Mouse (Mus musculus): ENCODE data around the gene Nop53. TPM values are rescaled to one million over a fixed set of nuclear protein-coding genes. Genes with fewer than 3 reads are reported as not detected.
"Not testable (repeated sequence)": the region's sequence is repeated elsewhere in the genome, so short reads cannot be mapped to it uniquely, and the experiment has no call there.

Nop53 gene
- polyA plus RNA-seq, 1 experiment: 102 TPM

DNA sequence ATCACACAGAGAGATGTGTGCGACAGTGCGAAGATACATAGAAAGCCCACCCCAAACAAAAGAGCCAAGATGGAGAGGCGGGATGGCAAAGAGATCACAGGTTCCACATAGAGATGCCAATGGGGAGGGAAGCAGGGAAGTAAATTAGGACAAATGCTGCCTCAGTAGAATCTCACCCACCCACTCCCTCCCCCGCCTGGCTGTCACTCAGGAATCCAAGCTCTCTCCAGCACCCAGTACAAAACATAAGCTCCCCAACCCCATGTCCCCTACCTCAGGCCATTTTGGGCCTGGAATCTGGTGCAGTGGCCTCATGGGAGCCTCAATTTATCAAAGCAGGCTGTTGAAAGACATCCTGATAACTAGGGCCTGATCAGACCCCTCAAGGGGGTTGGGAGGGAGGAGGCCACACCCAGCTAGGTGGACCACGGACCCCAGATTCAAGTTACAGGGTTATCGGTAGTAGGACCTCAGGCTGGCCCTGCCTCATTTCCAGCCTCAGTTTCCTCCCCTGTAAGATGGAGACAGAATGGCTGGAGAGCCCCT lies 25.2 kb downstream of the Nop53 start:
- no peak for DNase-seq (ENCODE audit: low read depth)

DNA sequence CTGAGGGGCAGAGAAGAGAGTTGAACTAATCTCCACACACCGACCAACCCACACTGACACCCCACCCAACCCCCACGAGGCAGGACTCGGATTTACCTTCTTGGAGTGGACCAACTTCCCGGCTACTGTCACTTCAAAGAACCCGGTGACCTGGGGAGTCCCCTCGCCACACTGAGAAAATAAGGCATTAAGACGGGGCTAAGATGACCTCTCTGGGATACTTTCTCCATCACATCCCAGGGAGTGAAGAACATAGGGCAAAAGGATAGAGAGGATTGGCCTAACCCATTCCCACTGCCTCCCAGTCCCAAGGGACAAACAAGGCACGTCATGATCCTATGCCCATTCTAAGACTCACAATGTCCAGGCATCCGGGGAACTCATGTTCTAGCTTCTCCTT lies 25.9 kb downstream of the Nop53 start:
- DNase-seq (ENCODE audit: low read depth): no peak

DNA sequence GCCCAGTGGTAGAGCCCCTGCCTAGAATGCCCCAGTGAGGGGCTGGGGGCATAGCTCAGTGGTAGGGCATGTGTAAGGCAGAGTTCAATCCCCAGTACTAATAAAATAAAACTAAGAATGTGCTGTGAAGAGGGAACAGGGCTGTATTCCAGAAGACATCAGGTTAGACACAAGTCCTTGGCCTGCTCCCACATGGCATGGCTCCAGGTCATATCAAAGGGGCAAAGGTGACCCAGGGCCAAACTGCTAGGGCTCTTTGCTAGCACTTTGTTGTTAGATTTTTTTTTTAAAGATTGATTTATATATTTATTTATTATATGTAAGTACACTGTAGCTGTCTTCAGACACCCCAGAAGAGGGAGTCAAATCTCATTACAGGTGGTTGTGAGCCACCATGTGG lies 27.5 kb downstream of the Nop53 start:
- no peak for DNase-seq (ENCODE audit: low read depth)

DNA sequence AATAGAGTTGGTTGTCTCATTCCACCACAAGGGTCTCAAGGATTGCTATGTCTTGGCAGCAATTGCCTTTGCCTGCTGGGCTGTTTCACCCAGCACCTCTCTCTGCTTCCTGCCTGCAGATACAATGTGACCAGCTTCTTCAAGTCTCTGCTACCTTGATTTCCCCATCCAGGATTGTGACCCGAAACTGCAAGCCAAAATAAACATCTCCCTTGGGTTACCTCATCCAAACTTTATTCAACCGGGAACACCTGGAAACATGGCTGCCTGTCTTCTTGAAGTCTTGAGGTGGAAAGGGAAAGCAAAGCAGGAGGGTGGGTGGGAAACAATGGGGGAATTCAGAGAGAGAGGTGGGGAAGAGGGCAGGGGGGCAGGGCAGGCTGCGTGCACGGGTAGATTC lies 28.9 kb downstream of the Nop53 start:
- no peak for DNase-seq (ENCODE audit: low read depth)

DNA sequence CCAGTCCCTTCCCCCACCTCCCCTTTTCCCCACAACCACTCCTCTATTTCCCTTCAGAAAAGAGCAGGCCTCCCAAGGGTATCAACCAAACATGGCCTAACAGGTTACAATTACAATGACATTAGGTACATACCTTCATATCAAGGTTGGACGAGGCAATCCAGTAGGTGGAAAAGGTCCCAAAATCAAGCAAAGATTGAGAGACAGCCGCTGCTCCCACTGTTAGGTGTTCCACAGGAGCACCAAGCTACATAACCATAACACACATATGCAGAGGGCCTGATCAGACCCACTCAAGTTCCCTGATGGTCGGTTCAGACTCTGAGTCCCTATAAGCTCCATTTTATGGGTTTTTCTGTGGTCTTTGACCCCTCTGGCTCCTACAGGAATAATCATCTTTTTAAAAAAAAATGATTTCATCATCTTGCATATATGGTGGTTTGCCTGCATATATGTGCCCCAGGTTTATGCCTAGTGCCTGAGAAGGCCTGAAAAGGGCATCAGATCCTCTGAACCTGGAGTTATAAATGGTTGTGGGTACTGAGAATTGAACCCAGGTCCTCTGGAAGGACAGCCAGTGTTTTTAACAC lies 29.6 kb downstream of the Nop53 start:
- no peak for DNase-seq (ENCODE audit: low read depth)

DNA sequence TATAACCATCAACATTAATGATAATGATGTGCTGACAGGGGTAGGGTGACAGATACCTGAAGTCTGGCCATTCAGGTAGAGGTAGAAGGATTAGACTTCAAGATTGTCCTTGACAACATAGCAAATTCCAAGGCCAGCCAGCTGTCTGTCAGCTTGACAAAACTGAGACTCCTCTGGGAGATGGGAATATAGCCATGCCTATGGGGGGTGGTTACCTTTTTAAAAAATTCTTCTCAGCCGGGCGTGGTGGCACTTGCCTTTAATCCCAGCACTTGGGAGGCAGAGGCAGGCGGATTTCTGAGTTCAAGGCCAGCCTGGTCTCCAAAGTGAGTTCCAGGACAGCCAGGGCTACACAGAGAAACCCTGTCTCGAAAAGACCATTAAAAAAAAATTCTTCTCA lies 30.2 kb downstream of the Nop53 start:
- DNase-seq (ENCODE audit: low read depth): not testable (repeated sequence)

DNA sequence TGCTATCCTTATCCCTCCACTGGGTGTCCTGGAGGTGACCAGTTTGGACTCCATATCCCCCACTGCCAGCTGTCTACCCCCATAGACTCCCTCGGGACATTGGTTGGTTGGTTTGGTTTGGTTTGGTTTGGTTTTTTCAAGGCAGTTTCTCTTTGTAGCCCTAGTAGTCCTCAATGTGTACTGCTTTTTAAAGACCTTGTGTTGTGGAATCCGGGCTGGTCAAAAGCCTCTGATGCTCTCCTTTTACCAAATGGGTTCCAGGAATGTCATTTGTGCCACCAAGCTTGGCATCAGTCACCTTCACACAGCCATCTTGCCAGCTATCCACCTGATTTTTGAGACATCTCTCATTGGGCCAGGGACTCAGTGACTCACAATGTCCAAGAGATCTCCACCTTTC lies 31.1 kb downstream of the Nop53 start:
- DNase-seq (ENCODE audit: low read depth): no peak

DNA sequence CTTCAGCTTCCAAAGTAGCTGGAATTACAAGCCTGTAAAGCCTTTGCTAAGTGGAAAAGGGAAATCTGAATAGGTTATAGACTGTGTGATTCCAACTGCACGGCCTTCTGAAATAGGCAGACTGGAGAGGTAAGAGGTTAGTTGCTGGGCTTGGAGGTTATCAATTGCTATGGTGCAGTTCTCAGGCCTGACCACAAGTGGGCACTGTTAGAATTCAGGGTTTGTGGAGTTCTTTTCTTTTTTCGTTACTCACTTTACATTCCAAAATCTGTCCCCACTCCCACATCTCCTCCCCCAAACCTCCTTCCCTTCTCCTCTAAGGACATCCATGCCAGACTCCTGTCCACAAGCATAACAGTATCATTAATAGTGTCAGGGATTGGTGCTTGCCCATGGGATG lies 31.6 kb downstream of the Nop53 start:
- no peak for DNase-seq (ENCODE audit: low read depth)

DNA sequence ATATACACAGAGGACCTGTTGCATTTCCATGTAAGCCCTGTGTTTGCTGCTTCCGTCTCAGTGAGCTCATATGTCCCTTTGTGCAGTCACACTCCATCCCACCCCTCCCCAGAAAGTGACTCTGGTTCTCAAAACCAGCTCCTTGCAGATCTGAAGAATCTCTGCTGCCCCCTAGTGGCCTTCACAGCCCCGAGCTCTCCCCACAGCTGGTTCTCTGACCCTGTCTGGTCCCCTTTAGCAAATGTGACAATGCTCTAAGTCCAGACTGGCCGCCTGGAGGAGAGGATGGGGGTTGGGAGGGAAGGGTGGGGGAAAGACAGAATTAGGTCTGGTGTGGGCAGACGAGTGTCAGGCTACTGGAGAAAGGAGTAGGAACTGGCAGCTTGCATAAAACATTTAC lies 33.7 kb downstream of the Nop53 start:
- no peak for DNase-seq (ENCODE audit: low read depth)

DNA sequence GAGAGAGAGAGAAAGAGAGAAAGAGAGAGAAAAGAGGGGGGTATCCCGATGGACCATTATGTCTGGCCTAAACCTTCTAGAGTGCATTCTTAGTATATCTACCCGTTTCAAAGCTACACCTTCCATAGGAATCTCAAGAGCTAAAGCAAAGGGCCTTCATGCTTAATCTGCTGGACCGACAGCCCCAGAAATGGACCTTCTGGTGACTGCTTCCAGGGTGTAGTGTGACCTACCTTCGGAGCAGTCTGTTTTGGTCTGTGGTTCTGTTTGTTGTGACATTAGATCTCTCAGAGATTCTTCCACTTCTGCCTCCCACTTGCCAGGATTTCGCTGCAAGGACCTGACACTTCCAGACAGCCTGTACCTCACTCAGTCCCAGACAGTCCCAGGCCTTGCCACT lies 35.4 kb downstream of the Nop53 start:
- DNase-seq (ENCODE audit: low read depth): no peak

DNA sequence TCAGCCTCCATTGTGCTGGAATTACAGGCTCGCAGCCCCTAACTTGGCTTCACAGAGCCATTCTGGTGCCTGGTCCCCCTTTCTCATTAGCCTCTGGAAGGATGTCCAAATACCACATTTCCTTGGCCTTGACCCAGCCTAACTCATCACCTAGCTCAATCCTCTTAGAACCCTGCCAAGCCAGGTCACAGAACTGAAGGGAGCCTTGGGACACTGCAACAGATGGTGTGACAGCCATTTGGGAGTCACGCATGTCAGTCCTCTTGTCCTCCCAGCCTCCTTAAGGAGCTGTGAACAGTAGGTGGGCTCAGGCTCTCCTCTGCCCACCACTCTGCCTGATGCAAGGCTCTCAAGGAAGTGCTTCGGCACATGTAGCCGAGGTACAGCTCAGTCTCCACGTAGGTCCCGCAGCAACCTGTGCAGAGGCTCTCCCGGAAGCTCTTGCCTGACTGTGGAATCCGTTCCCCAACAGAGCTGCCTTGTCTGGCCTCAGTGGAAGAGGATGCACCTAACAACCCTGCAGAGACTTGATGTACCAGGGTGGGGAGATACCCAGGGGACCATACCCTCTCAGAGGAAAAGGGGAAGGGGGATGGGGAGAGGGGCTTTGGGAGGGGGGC lies 37.8 kb downstream of the Nop53 start:
- DNase-seq (ENCODE audit: low read depth): no peak

DNA sequence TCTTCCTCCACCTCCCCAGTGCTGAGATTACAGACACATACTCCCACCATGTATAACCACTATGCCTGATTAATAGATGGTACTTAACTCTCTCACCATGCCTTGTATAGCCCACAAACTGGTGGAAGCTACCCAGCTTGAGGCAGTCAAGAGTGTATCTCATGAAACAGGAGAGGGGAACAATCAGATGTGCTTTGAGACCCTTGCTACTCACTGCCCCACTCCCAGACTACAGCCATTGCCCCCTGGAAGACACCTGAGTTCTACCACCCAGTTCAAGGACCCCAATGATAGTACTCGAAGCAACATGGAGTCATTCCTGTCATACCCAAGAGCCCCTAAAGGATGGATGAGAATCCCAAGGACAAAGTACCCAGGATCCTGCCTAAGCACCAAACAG lies 39.3 kb downstream of the Nop53 start:
- no peak for DNase-seq (ENCODE audit: low read depth)

DNA sequence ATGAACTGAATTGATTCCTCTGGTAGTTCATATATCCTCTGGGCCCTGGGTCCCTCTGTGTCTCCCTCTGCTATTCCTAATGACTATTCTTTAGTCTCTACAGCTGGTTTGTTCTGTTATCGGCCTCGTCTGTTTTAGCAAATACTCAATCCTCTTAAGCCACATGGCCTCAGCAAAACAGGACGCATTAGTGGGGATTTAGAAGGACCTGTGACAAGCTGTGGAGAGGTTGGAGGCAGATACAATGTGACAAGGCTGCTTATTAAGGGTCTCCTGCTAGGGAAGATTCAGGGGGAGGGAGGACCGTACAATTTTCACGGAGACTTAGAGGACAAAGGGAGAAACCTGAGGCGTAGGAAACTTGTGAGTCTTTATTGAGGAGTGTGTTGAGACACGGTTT lies 40.0 kb downstream of the Nop53 start:
- DNase-seq (ENCODE audit: low read depth): no peak

DNA sequence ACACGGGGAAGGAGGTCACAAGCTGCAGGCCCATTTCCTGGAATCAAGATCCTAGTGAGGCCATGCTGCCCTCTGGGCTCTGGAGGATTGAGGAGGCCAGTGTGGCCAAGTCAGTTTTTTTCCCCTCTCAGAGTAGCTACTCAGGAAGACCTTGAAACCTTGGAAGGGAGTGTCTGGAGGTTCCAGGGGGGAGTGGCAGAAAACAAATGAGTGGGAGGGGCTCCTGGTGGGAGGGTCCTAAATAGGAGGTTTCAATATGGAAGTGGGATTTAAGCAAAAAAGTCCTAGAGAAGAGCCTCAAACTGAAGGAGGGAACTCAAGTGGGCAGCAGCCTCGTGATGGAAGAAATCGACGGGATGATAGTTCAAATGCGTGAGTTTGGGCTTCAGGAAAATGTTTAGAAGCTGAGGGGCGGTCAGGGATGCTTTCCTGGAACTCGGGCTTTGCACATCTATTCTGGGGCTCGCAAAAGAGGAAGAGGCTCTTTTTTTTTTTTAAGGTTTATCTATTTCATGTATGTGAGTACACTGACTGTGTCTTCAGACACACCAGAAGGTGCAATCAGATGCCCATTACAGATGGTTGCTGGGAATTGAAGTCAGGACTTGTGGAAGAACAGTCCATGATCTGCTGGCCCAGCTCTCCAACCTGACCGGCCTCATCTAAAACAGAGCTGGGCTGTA lies 44.4 kb downstream of the Nop53 start:
- no peak for DNase-seq (ENCODE audit: low read depth)

DNA sequence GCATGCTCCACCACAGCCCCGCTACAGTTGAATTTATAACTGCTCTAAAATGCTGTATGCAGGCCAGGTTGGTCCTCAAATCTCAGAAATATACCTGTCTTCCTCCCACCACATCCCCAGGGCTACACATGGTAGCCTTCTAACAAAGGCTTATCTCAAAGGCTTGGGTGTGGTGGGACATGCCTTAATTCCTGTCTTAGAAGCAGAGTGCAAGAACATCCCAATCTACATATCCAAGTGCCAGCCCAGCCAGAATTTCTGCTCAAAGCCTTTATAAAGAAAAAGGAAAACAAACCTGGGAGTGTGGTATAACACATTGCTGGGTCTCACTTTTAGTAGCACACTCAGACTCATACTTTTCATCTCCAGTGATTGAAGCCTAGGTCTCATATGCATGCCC lies 51.6 kb downstream of the Nop53 start:
- no peak for DNase-seq (ENCODE audit: low read depth)

Other genes with a start within 250 kb of the Nop53 start
- gene Obox5, start 195.9 kb downstream of the Nop53 start, polyA plus RNA-seq (2012; rRNA removed): not detected in 2 replicates
- gene Obox6, start 106.4 kb downstream of the Nop53 start, polyA plus RNA-seq (2012; rRNA removed): not detected in 2 replicates
- not detected in 2 replicates for gene Crx, start 66.1 kb downstream of the Nop53 start, polyA plus RNA-seq (2012; rRNA removed)
- not detected in 2 replicates for gene Crxos, start 63.5 kb downstream of the Nop53 start, polyA plus RNA-seq (2012; rRNA removed)
- 363 and 392 TPM in 2 replicates for gene Selenow, start 23.7 kb downstream of the Nop53 start, polyA plus RNA-seq (2012; rRNA removed)
- gene Ehd2, start 21.5 kb upstream of the Nop53 start, polyA plus RNA-seq (2012; rRNA removed): 251 and 304 TPM in 2 replicates
- gene Bicra, start 101.8 kb upstream of the Nop53 start, polyA plus RNA-seq (2012; rRNA removed): 3.7 and 6.6 TPM in 2 replicates
- 0.19 and 0.36 TPM in 2 replicates for gene Zfp541, start 115.7 kb upstream of the Nop53 start, polyA plus RNA-seq (2012; rRNA removed)
- 234 and 275 TPM in 2 replicates for gene Napa, start 152.4 kb upstream of the Nop53 start, polyA plus RNA-seq (2012; rRNA removed)
- gene Kptn, start 173.8 kb upstream of the Nop53 start, polyA plus RNA-seq (2012; rRNA removed): 29.9 and 30.9 TPM in 2 replicates
- 0.78 and 1.3 TPM in 2 replicates for gene Slc8a2, start 183.8 kb upstream of the Nop53 start, polyA plus RNA-seq (2012; rRNA removed)
- 10.8 and 12.4 TPM in 2 replicates for gene Meis3, start 229.0 kb upstream of the Nop53 start, polyA plus RNA-seq (2012; rRNA removed)